Mouse (Mus musculus) bone marrow macrophage, adult 2 months (primary cell): ENCODE results near the gene Mid1. TPM values are rescaled to one million over a fixed set of nuclear protein-coding genes. Genes with fewer than 3 reads are reported as not detected.

Source experiments
- H3K27ac ChIP-seq: 2 replicates; pipeline ENCODE4 v1.5.1; 2012; ENCODE audit warnings: low read depth, low read length; ENCODE audit not compliant: insufficient read depth
- H3K4me1 ChIP-seq: 2 replicates; pipeline ENCODE4 v1.6.1; 2012; ENCODE audit warnings: low read length; ENCODE audit not compliant: control insufficient read depth, insufficient read depth
- H3K4me3 ChIP-seq: 2 replicates; pipeline ENCODE4 v1.5.1; 2012; ENCODE audit warnings: mild to moderate bottlenecking, low read length, moderate library complexity; ENCODE audit not compliant: insufficient read depth
- CTCF ChIP-seq: IDR thresholded peaks from 2 replicates; pipeline ENCODE4 v1.5.1; 2012; ENCODE audit warnings: low read depth, mild to moderate bottlenecking, low read length, moderate library complexity
- POLR2A ChIP-seq: IDR thresholded peaks from 2 replicates; pipeline ENCODE4 v1.6.1; 2012; ENCODE audit warnings: mild to moderate bottlenecking, low read depth, low read length, borderline replicate concordance
- polyA plus RNA-seq: library from polyadenylated mRNA; stranded (reverse); fragments of >200 nt; gene quantifications from 2 replicates; pipeline ENCODE4 v1.2.4, GENCODE M21; 2012; ENCODE audit not compliant: missing spikeins, insufficient read depth, insufficient read length

The Mid1 gene
- polyA plus RNA-seq, 1 experiment: 22.0 TPM

- no peak overlapping the region for H3K4me3 ChIP-seq
- H3K27ac ChIP-seq: no peak overlapping the region
- H3K4me1 ChIP-seq: peaks cover 4% of the 10 kb centered on the region
- no peak for TF ChIP-seq CTCF
- no peak for TF ChIP-seq POLR2A
Measured at GRCm38 (mm10) chrX:169861194-169861720, 176.3 kb downstream of the Mid1 start.

GRCm38 (mm10) chrX:169862440-169862839 is 177.4 kb downstream of the Mid1 start:
- H3K4me1 ChIP-seq: peaks cover 4% of the 10 kb centered on the region
- H3K4me3 ChIP-seq: no peak overlapping the region
- no peak overlapping the region for H3K27ac ChIP-seq
- TF ChIP-seq POLR2A (no peak), CTCF (no peak)

GRCm38 (mm10) chrX:169862848-169863247 is 177.8 kb downstream of the Mid1 start:
- TF ChIP-seq CTCF (no peak), POLR2A (no peak)
- peaks cover 4% of the 10 kb centered on the region for H3K4me1 ChIP-seq
- H3K4me3 ChIP-seq: no peak overlapping the region
- H3K27ac ChIP-seq: no peak overlapping the region

- no peak overlapping the region for H3K27ac ChIP-seq
- peaks cover 4% of the 10 kb centered on the region for H3K4me1 ChIP-seq
- H3K4me3 ChIP-seq: no peak overlapping the region
- TF ChIP-seq POLR2A (no peak), CTCF (no peak)
Measured at GRCm38 (mm10) chrX:169863841-169864240, 178.8 kb downstream of the Mid1 start.

GRCm38 (mm10) chrX:169868223-169868622 is 183.2 kb downstream of the Mid1 start:
- TF ChIP-seq CTCF (no peak), POLR2A (no peak)
- Histone ChIP-seq H3K4me1 (no peaks in the 10 kb centered on the region; the same call in 1 of the 2 replicates), H3K4me3 (no peak overlapping the region), H3K27ac (no peak overlapping the region)

GRCm38 (mm10) chrX:169874475-169874874 is 189.5 kb downstream of the Mid1 start:
- TF ChIP-seq POLR2A (no peak), CTCF (no peak)
- Histone ChIP-seq H3K27ac (no peak overlapping the region), H3K4me3 (no peak overlapping the region), H3K4me1 (no peaks in the 10 kb centered on the region; the same call in 1 of the 2 replicates)

- H3K27ac ChIP-seq: no peak overlapping the region
- H3K4me3 ChIP-seq: peak overlapping the region; percentile 56
- no peak for TF ChIP-seq POLR2A
- TF ChIP-seq CTCF: no peak
- H3K4me1 ChIP-seq: no peaks in the 10 kb centered on the region
Measured at GRCm38 (mm10) chrX:169879481-169880362, 194.7 kb downstream of the Mid1 start.

- Histone ChIP-seq H3K4me1 (no peaks in the 10 kb centered on the region), H3K27ac (no peak overlapping the region), H3K4me3 (peak overlapping the region; percentile 56)
- TF ChIP-seq POLR2A (no peak), CTCF (no peak)
Measured at GRCm38 (mm10) chrX:169880363-169880711, 195.3 kb downstream of the Mid1 start.

- H3K27ac ChIP-seq: no peak overlapping the region
- TF ChIP-seq POLR2A: no peak
- TF ChIP-seq CTCF: no peak
- H3K4me3 ChIP-seq: peak overlapping the region; percentile 56; the same call in 1 of the 2 replicates
- H3K4me1 ChIP-seq: no peaks in the 10 kb centered on the region
Measured at GRCm38 (mm10) chrX:169880826-169881225, 195.8 kb downstream of the Mid1 start.
